Mouse (Mus musculus) CD4-positive, CD25-positive, alpha-beta regulatory T cell, adult 9 weeks (primary cell): ENCODE results near the gene Gm17374. TPM values are rescaled to one million over a fixed set of nuclear protein-coding genes. Genes with fewer than 3 reads are reported as not detected.

Source experiments
- polyA plus RNA-seq: library from polyadenylated mRNA; unstranded; fragments of 100-300 nt; shearing (Covaris generic); gene quantifications from one replicate; pipeline ENCODE4 v1.2.1, GENCODE M21; 2017

Gm17374 gene
- polyA plus RNA-seq, result not detected

DNA sequence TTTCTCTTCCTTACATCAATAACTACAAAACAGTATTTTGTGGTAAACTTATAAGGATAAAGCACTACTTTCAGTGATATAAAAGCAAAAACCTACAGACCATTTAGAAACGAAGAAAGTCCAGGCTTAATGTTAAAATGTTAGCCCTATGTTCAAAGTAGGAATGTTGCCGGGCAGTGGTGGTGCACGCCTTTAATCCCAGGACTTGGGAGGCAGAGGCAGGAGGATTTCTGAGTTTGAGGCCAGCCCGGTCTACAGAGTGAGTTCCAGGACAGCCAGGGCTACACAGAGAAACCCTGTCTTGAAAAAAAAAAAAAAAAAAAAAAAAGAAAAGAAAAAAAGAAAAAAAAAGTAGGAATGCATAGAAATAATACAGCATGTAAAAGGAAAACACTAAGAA, at the start of gene Gm17374:
Gene Gm17374 (plus strand): TSS at position 301 of the 400 bp plus-strand sequence.

DNA sequence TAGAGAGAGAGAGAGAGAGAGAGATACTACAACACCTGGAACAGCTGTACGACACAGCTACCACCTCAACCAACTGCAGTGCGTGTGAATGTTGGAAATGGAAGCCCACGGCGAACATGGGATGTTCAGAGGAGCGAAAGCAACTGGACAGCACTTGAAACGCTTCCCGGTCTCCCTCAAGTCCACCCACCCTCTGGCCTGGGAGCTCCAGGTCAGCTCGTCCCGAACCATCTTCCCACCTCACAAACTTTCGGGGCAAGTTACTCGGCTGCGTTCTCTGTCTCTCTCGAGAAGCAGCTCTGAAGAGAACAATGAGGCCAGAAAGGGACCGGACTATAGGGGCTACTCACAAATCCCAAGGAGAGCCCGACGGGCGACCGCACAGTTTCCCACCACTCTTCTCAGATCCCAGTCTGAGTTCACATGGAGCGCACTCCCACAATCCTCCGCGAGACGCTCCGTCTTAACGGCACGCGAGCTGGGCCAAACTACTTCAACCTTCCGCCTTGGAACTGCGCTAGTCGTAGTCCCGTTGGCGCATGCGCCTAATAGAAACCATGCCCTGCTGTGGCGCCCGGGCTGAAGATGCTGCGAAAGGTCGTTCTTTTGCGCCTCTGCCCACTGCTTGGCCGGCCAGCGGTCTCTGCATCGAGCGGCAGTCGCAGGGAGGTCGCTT, 18.4 kb downstream of the Gm17374 start, which contains the start of the genes Esf1 and Ndufaf5:
Gene Esf1 (minus strand): TSS at position 438 of the 676 bp plus-strand sequence.
Gene Ndufaf5 (plus strand): TSS at position 523 of the 676 bp plus-strand sequence.

Other genes starting within 250 kb of the Gm17374 start
- 117 TPM for gene Tasp1, start 85.2 kb upstream of the Gm17374 start, polyA plus RNA-seq
- 23.3 TPM for gene Esf1, start 18.5 kb downstream of the Gm17374 start, polyA plus RNA-seq
- 23.2 TPM for gene Ndufaf5, start 18.6 kb downstream of the Gm17374 start, polyA plus RNA-seq
- not detected for gene Sel1l2, start 237.7 kb downstream of the Gm17374 start, polyA plus RNA-seq
- 0.94 TPM for gene Macrod2, start 243.3 kb downstream of the Gm17374 start, polyA plus RNA-seq